Mouse (Mus musculus): ENCODE data around the gene Tasp1. TPM values are rescaled to one million over a fixed set of nuclear protein-coding genes. Genes with fewer than 3 reads are reported as not detected.
"Not testable (repeated sequence)": the region's sequence is repeated elsewhere in the genome, so short reads cannot be mapped to it uniquely, and the experiment has no call there.

Tasp1 gene
- polyA plus RNA-seq, 1 experiment, result 31.7 TPM

DNA sequence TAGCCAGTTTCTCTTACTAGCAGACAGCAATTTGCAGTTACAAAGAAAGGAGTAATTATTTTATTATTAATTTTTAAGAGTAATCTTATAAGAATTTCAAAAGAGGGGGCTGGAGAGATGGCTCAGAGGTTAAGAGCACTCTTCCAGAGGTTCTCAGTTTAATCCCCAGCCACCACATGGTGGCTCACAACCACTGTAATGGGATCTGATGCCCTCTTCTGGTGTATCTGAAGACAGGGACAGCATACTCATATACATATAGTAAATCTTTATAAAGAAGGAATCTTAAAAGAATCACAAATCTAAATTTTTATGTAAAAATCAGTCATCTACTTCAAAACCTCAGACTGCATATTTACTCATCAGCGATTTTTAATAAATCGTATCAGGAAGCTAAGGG, 68.4 kb downstream of the Tasp1 start:
- H3K36me3 ChIP-seq (ENCODE audit: control insufficient read depth, insufficient read depth, low read length), result no peaks in the 10 kb centered on the region
- TF ChIP-seq POLR2A (IDR thresholded peaks at IDR 0.05; ENCODE audit: control insufficient read depth, low read depth, low read length) (no peak), CTCF (IDR thresholded peaks at IDR 0.05; ENCODE audit: control insufficient read depth, insufficient read depth, insufficient replicate concordance, low read depth, low read length) (no peak)
- no peaks in the 10 kb centered on the region for H3K27me3 ChIP-seq (ENCODE audit: control insufficient read depth, insufficient read depth, low read length)
- no peak overlapping the region for H3K27ac ChIP-seq (ENCODE audit: control insufficient read depth, insufficient read depth, low read depth, low read length)
- H3K4me3 ChIP-seq (ENCODE audit: control insufficient read depth, low read depth, low read length), result no peak overlapping the region
- no peaks in the 10 kb centered on the region for H3K4me1 ChIP-seq (ENCODE audit: control insufficient read depth, insufficient read depth, low read length)

DNA sequence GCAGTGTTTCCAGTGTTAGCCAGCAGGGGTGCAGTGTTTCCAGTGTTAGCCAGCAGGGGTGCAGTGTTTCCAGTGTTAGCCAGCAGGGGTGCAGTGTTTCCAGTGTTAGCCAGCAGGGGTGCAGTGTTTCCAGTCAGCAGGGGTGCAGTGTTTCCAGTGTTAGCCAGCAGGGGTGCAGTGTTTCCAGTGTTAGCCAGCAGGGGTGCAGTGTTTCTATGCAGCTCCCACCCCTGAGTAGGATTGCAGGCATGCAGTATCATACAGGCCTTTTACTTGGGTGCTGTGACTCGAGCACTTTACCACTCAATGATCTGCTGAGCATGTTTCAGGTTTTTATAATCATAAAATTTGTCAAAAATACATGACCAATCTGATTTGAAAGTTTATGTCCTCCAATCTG, 76.7 kb downstream of the Tasp1 start:
- not testable (repeated sequence) for H3K4me3 ChIP-seq (ENCODE audit: control insufficient read depth, low read depth, low read length)

DNA sequence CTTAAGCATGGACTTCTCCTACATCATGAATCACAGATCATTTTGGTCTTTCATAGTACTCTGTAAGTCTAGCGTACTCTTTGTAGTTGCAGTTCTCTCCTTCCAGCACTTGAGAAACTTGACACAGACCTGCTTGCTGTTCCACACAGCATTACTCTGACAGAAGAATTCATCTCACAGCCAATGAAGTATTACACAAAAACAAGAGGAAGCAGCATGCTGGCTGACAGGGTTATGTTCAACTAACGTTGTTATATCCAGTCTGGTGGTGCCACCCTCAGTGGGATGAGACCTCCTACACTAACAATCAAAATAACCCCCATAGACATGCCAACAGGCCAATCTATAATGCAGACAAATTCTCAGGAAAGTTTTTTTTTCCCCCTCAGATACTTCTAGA, 99.2 kb downstream of the Tasp1 start:
- TF ChIP-seq CTCF (IDR thresholded peaks at IDR 0.05; ENCODE audit: control insufficient read depth, insufficient read depth, insufficient replicate concordance, low read depth, low read length), result no peak
- no peak for TF ChIP-seq POLR2A (IDR thresholded peaks at IDR 0.05; ENCODE audit: control insufficient read depth, low read depth, low read length)
- Histone ChIP-seq H3K4me3 (ENCODE audit: control insufficient read depth, low read depth, low read length) (no peak overlapping the region), H3K36me3 (ENCODE audit: control insufficient read depth, insufficient read depth, low read length) (no peaks in the 10 kb centered on the region), H3K27me3 (ENCODE audit: control insufficient read depth, insufficient read depth, low read length) (no peaks in the 10 kb centered on the region), H3K27ac (ENCODE audit: control insufficient read depth, insufficient read depth, low read depth, low read length) (no peak overlapping the region), H3K4me1 (ENCODE audit: control insufficient read depth, insufficient read depth, low read length) (no peaks in the 10 kb centered on the region)

More for the DNA sequence above, 76.7 kb downstream of the Tasp1 start:
- not testable (repeated sequence) for H3K4me1 ChIP-seq (ENCODE audit: control insufficient read depth, insufficient read depth, low read length); H3K27me3 ChIP-seq (ENCODE audit: control insufficient read depth, insufficient read depth, low read length); H3K36me3 ChIP-seq (ENCODE audit: control insufficient read depth, insufficient read depth, low read length); H3K27ac ChIP-seq (ENCODE audit: control insufficient read depth, insufficient read depth, low read depth, low read length)

DNA sequence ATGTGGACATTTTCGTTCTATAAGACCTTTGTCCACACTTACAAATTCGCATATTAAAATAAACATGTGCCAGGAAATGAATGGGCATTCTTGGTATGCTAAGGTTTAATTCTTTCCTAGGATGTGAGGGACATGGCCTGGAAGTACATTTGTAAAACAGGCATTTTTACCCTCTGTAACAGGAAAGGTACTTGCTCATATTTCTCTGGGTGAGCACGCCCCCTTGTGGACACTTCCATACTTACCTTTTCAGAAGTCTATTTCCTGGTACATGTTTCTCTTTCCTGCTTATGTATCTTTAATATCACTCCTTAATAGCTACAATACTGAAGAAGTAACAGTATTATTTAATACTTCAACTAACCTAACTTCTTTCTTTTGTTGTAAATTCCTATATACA, 100.3 kb downstream of the Tasp1 start:
- no peaks in the 10 kb centered on the region for H3K27me3 ChIP-seq (ENCODE audit: control insufficient read depth, insufficient read depth, low read length)
- H3K4me1 ChIP-seq (ENCODE audit: control insufficient read depth, insufficient read depth, low read length), result no peaks in the 10 kb centered on the region
- TF ChIP-seq POLR2A (IDR thresholded peaks at IDR 0.05; ENCODE audit: control insufficient read depth, low read depth, low read length) (no peak), CTCF (IDR thresholded peaks at IDR 0.05; ENCODE audit: control insufficient read depth, insufficient read depth, insufficient replicate concordance, low read depth, low read length) (no peak)
- no peak overlapping the region for H3K4me3 ChIP-seq (ENCODE audit: control insufficient read depth, low read depth, low read length)
- no peaks in the 10 kb centered on the region for H3K36me3 ChIP-seq (ENCODE audit: control insufficient read depth, insufficient read depth, low read length)
- H3K27ac ChIP-seq (ENCODE audit: control insufficient read depth, insufficient read depth, low read depth, low read length), result no peak overlapping the region

DNA sequence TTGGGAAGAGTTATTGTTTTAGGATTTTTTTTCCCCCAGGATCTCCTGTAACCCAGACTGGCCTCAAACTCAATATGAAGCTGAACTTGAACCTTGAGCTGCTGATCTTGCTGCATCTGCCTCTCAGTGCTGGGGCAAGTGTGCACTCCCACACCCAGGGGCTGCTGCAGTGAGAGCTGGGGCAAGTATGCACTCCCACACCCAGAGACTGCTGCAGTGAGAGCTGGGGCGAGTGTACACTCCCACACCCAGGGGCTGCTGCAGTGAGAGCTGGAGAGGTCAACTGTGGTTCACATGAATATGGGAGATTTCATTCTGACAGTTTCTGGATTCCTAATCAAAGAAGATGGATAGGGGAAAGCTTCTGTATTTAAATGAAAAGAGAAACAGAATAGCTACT, 117.8 kb downstream of the Tasp1 start:
- no peaks in the 10 kb centered on the region for H3K36me3 ChIP-seq (ENCODE audit: control insufficient read depth, insufficient read depth, low read length)
- no peaks in the 10 kb centered on the region for H3K27me3 ChIP-seq (ENCODE audit: control insufficient read depth, insufficient read depth, low read length)
- H3K4me1 ChIP-seq (ENCODE audit: control insufficient read depth, insufficient read depth, low read length), result no peaks in the 10 kb centered on the region
- TF ChIP-seq CTCF (IDR thresholded peaks at IDR 0.05; ENCODE audit: control insufficient read depth, insufficient read depth, insufficient replicate concordance, low read depth, low read length) (no peak), POLR2A (IDR thresholded peaks at IDR 0.05; ENCODE audit: control insufficient read depth, low read depth, low read length) (no peak)
- H3K4me3 ChIP-seq (ENCODE audit: control insufficient read depth, low read depth, low read length), result no peak overlapping the region
- no peak overlapping the region for H3K27ac ChIP-seq (ENCODE audit: control insufficient read depth, insufficient read depth, low read depth, low read length)

DNA sequence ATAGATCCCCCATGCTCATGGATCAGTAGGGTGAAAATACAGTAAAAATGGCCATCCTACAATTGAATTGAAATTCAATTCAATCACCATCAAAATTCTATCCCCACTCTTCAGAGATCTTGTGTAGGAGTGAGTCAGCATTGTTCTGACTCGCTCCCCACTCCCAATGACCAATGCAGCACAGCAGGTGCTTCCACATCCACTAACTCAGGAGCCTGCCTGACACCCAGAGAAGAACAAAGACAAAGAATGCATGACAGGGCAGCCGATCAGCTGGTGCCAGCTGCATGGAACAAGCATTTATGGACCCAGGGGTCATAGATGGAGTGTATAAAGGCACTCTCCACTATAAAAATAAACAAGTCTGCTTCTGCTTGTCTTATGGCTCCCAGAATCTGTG, 129.0 kb downstream of the Tasp1 start:
- no peaks in the 10 kb centered on the region for H3K36me3 ChIP-seq (ENCODE audit: control insufficient read depth, insufficient read depth, low read length)
- no peaks in the 10 kb centered on the region for H3K27me3 ChIP-seq (ENCODE audit: control insufficient read depth, insufficient read depth, low read length)
- no peak overlapping the region for H3K4me3 ChIP-seq (ENCODE audit: control insufficient read depth, low read depth, low read length)
- H3K4me1 ChIP-seq (ENCODE audit: control insufficient read depth, insufficient read depth, low read length), result no peaks in the 10 kb centered on the region
- TF ChIP-seq POLR2A (IDR thresholded peaks at IDR 0.05; ENCODE audit: control insufficient read depth, low read depth, low read length) (no peak), CTCF (IDR thresholded peaks at IDR 0.05; ENCODE audit: control insufficient read depth, insufficient read depth, insufficient replicate concordance, low read depth, low read length) (no peak)
- no peak overlapping the region for H3K27ac ChIP-seq (ENCODE audit: control insufficient read depth, insufficient read depth, low read depth, low read length)

DNA sequence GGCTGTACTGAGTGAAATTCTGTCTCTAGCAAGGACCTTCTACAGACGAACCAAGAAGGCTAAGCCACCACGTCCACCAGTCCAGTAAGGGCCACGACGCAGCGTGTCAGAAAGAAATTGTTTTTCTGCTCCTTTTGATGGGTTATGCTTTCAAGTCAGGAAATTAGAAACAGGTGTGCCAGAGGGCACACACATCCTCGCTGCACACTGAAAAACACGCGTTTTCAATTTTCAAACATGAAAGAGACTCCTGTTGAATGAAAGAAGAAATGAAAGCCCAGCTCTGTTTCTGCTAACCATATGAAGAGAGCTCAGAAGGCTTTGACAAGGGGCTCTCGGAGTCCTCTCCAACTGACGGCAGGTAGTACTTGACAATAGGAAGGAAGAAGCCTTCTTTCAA, 132.0 kb downstream of the Tasp1 start:
- H3K4me1 ChIP-seq (ENCODE audit: control insufficient read depth, insufficient read depth, low read length), result no peaks in the 10 kb centered on the region
- H3K36me3 ChIP-seq (ENCODE audit: control insufficient read depth, insufficient read depth, low read length), result no peaks in the 10 kb centered on the region
- H3K27me3 ChIP-seq (ENCODE audit: control insufficient read depth, insufficient read depth, low read length), result no peaks in the 10 kb centered on the region
- no peak overlapping the region for H3K27ac ChIP-seq (ENCODE audit: control insufficient read depth, insufficient read depth, low read depth, low read length)
- no peak overlapping the region for H3K4me3 ChIP-seq (ENCODE audit: control insufficient read depth, low read depth, low read length)
- no peak for TF ChIP-seq POLR2A (IDR thresholded peaks at IDR 0.05; ENCODE audit: control insufficient read depth, low read depth, low read length)
- TF ChIP-seq CTCF (IDR thresholded peaks at IDR 0.05; ENCODE audit: control insufficient read depth, insufficient read depth, insufficient replicate concordance, low read depth, low read length), result no peak

DNA sequence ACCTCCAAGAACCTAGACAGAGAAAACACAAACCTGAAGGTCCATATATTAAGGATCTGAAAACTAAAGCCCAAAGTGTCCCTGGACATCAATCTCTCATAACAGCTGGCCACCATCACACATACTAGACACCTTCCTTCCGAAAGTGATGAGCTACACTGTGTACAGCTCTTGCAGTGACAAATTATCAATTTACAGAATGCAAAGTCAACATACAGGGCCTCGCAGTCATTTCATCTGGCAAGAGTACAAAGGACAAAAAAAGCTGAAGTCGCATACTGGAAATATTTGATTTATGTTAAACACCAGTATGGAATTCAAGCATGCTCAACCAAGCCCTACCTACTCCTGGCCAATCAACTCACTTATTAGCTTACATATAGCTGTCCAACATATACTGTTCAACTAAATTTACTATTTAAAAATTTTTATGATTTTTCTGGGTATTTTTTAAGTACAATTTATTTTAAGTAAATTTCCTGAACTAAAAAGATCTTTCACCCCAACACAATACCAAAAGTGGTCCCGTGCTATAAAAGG, 132.5 kb downstream of the Tasp1 start:
- no peak for TF ChIP-seq POLR2A (IDR thresholded peaks at IDR 0.05; ENCODE audit: control insufficient read depth, low read depth, low read length)
- no peak for TF ChIP-seq CTCF (IDR thresholded peaks at IDR 0.05; ENCODE audit: control insufficient read depth, insufficient read depth, insufficient replicate concordance, low read depth, low read length)
- no peak overlapping the region for H3K27ac ChIP-seq (ENCODE audit: control insufficient read depth, insufficient read depth, low read depth, low read length)
- no peaks in the 10 kb centered on the region for H3K27me3 ChIP-seq (ENCODE audit: control insufficient read depth, insufficient read depth, low read length)
- no peak overlapping the region for H3K4me3 ChIP-seq (ENCODE audit: control insufficient read depth, low read depth, low read length)
- no peaks in the 10 kb centered on the region for H3K36me3 ChIP-seq (ENCODE audit: control insufficient read depth, insufficient read depth, low read length)
- no peaks in the 10 kb centered on the region for H3K4me1 ChIP-seq (ENCODE audit: control insufficient read depth, insufficient read depth, low read length)

Measured in testis, adult 2 months (tissue).